Mouse (Mus musculus) brain, embryonic 14.5 days (tissue): ENCODE results near the gene Lect2.

Experiments
- CTCF ChIP-seq: fragments of 200-500 bp; IDR thresholded peaks from 2 replicates; pipeline ENCODE4 v1.5.1; 2012; ENCODE audit warnings: inconsistent platforms, mild to moderate bottlenecking, moderate library complexity, borderline replicate concordance; ENCODE audit not compliant: insufficient read depth, insufficient read length; ENCODE audit errors: extremely low read depth
- POLR2A ChIP-seq: fragments of 200-500 bp; IDR thresholded peaks from 2 replicates; pipeline ENCODE4 v1.6.1; 2012; ENCODE audit warnings: mild to moderate bottlenecking, inconsistent platforms, borderline replicate concordance; ENCODE audit not compliant: poor library complexity, insufficient read depth, insufficient read length, severe bottlenecking; ENCODE audit errors: extremely low read depth

- TF ChIP-seq CTCF = no peak
- no peak for TF ChIP-seq POLR2A
These were observed 3.4 kb upstream of the Lect2 start for GRCm38 (mm10) chr13:56551661-56552060.
